Mouse (Mus musculus): ENCODE measurements around the gene Olfr91. TPM values are rescaled to one million over a fixed set of nuclear protein-coding genes. Genes with fewer than 3 reads are reported as not detected.

Gene Olfr91
- polyA plus RNA-seq, 1 experiment from 2014 or later: not detected

DNA sequence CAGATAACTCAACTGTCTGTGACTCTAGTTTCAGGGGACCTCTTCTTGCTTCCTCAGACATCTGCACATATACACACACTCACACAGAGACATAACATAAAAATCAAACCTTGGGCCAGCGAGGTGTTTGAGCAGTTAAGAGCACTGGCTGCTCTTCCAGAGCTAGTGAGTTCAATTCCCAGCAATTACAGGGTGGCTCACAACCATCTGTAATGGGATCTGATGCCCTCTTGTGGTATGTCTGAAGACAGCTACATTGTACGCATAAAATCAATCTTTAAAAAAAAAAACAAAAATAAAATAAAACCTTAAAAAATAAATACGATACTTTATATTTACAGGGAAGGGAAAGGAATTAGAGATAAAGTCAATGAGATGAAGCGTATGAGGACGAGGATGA is 13.4 kb downstream of the Olfr91 start:
- H3K4me2 ChIP-seq (replicated peaks; ENCODE audit: low read depth): no peak overlapping the region
- no peak overlapping the region for H3K9ac ChIP-seq (ENCODE audit: low read depth, low read length)
- H3K36me3 ChIP-seq (ENCODE audit: control insufficient read depth, insufficient read depth): no peaks in the 10 kb centered on the region
- H3K27ac ChIP-seq (ENCODE audit: low read depth, low read length): no peak overlapping the region
- H3K9me3 ChIP-seq (ENCODE audit: control insufficient read depth): no peaks in the 10 kb centered on the region
- no peak overlapping the region for H3K4me3 ChIP-seq (ENCODE audit: low read depth, low read length)
- no peaks in the 10 kb centered on the region for H3K4me1 ChIP-seq (replicated peaks; ENCODE audit: control insufficient read depth, insufficient read depth, low read length)
- 72% methylated on average over 5 of the region's 5 CpGs for WGBS
- H3K27me3 ChIP-seq (replicated peaks; ENCODE audit: control insufficient read depth, insufficient read depth, low read length): no peaks in the 10 kb centered on the region
- peak; percentile 54 for TF ChIP-seq CTCF (IDR thresholded peaks at IDR 0.05; ENCODE audit: low read depth)
- ATAC-seq: no peak

- TF ChIP-seq CTCF (IDR thresholded peaks at IDR 0.05; ENCODE audit: low read depth): peak; percentile 96
These were observed 14.8 kb downstream of the Olfr91 start for GRCm38 (mm10) chr17:37083327-37083726.

GRCm38 (mm10) chr17:37081659-37082058 is 16.4 kb downstream of the Olfr91 start:
- Histone ChIP-seq H3K4me1 (replicated peaks; ENCODE audit: control insufficient read depth, insufficient read depth, low read length) (no peaks in the 10 kb centered on the region), H3K4me3 (ENCODE audit: low read depth, low read length) (no peak overlapping the region), H3K9ac (ENCODE audit: low read depth, low read length) (no peak overlapping the region), H3K27ac (ENCODE audit: low read depth, low read length) (no peak overlapping the region), H3K36me3 (ENCODE audit: control insufficient read depth, insufficient read depth) (no peaks in the 10 kb centered on the region), H3K9me3 (ENCODE audit: control insufficient read depth) (no peaks in the 10 kb centered on the region), H3K4me2 (replicated peaks; ENCODE audit: low read depth) (no peak overlapping the region), H3K27me3 (replicated peaks; ENCODE audit: control insufficient read depth, insufficient read depth, low read length) (no peaks in the 10 kb centered on the region)
- TF ChIP-seq CTCF (IDR thresholded peaks at IDR 0.05; ENCODE audit: low read depth): no peak
- ATAC-seq: no peak
- 85% methylated on average over 4 of the region's 4 CpGs for WGBS

More at GRCm38 (mm10) chr17:37083327-37083726, 14.8 kb downstream of the Olfr91 start:
- Histone ChIP-seq H3K4me1 (replicated peaks; ENCODE audit: control insufficient read depth, insufficient read depth, low read length) (no peaks in the 10 kb centered on the region), H3K27ac (ENCODE audit: low read depth, low read length) (no peak overlapping the region), H3K36me3 (ENCODE audit: control insufficient read depth, insufficient read depth) (no peaks in the 10 kb centered on the region), H3K27me3 (replicated peaks; ENCODE audit: control insufficient read depth, insufficient read depth, low read length) (no peaks in the 10 kb centered on the region), H3K9ac (ENCODE audit: low read depth, low read length) (no peak overlapping the region), H3K9me3 (ENCODE audit: control insufficient read depth) (no peaks in the 10 kb centered on the region), H3K4me2 (replicated peaks; ENCODE audit: low read depth) (no peak overlapping the region), H3K4me3 (ENCODE audit: low read depth, low read length) (no peak overlapping the region)
- ATAC-seq: peak; percentile 41; the same call in 1 of the 2 replicates
- 1% methylated on average over 8 of the region's 8 CpGs for WGBS

- H3K4me3 ChIP-seq (ENCODE audit: low read depth, low read length): no peak overlapping the region
- 17% methylated on average over 5 of the region's 5 CpGs for WGBS
- no peaks in the 10 kb centered on the region for H3K27me3 ChIP-seq (replicated peaks; ENCODE audit: control insufficient read depth, insufficient read depth, low read length)
- H3K27ac ChIP-seq (ENCODE audit: low read depth, low read length): no peak overlapping the region
- H3K4me2 ChIP-seq (replicated peaks; ENCODE audit: low read depth): no peak overlapping the region
- no peaks in the 10 kb centered on the region for H3K4me1 ChIP-seq (replicated peaks; ENCODE audit: control insufficient read depth, insufficient read depth, low read length)
- H3K9ac ChIP-seq (ENCODE audit: low read depth, low read length): no peak overlapping the region
- H3K9me3 ChIP-seq (ENCODE audit: control insufficient read depth): no peaks in the 10 kb centered on the region
- TF ChIP-seq CTCF (IDR thresholded peaks at IDR 0.05; ENCODE audit: low read depth): no peak
- no peaks in the 10 kb centered on the region for H3K36me3 ChIP-seq (ENCODE audit: control insufficient read depth, insufficient read depth)
- no peak for ATAC-seq
These were observed 18.0 kb downstream of the Olfr91 start for GRCm38 (mm10) chr17:37080119-37080518.

DNA sequence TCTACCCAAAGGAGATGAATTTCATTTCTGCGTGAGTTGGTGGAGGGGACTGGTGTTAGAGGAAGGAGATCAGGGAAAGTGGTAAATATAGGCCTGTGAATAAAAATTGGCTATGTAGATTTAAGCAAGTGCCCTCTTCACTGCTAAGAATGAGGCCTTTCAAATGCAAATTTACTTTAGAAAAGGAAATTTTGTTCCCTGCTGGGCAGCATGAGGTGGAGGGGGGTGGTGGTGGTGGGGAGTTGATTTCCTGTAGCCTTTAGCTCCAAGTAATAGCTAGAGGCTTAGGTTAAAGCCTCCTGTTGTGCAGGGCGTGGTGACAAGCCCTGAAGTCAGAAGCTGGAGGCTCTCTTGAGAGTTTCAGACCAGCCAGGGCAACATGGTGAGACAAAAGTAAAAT is 19.1 kb downstream of the Olfr91 start:
- WGBS: 64% methylated on average over 2 of the region's 2 CpGs
- H3K27ac ChIP-seq (ENCODE audit: low read depth, low read length): no peak overlapping the region
- no peak for TF ChIP-seq CTCF (IDR thresholded peaks at IDR 0.05; ENCODE audit: low read depth)

GRCm38 (mm10) chr17:37078193-37078592 is 19.9 kb downstream of the Olfr91 start:
- no peak overlapping the region for H3K4me3 ChIP-seq (ENCODE audit: low read depth, low read length)
- no peaks in the 10 kb centered on the region for H3K27me3 ChIP-seq (replicated peaks; ENCODE audit: control insufficient read depth, insufficient read depth, low read length)
- H3K36me3 ChIP-seq (ENCODE audit: control insufficient read depth, insufficient read depth): peaks cover 4% of the 10 kb centered on the region; the same call in 1 of the 2 replicates
- 58% methylated on average over 1 of the region's 1 CpGs for WGBS
- no peaks in the 10 kb centered on the region for H3K4me1 ChIP-seq (replicated peaks; ENCODE audit: control insufficient read depth, insufficient read depth, low read length)
- ATAC-seq: no peak
- H3K27ac ChIP-seq (ENCODE audit: low read depth, low read length): no peak overlapping the region
- H3K9ac ChIP-seq (ENCODE audit: low read depth, low read length): no peak overlapping the region
- H3K4me2 ChIP-seq (replicated peaks; ENCODE audit: low read depth): no peak overlapping the region
- no peak for TF ChIP-seq CTCF (IDR thresholded peaks at IDR 0.05; ENCODE audit: low read depth)
- no peaks in the 10 kb centered on the region for H3K9me3 ChIP-seq (ENCODE audit: control insufficient read depth)

More for the DNA sequence above, 19.1 kb downstream of the Olfr91 start:
- no peak overlapping the region for H3K9ac ChIP-seq (ENCODE audit: low read depth, low read length)
- H3K4me1 ChIP-seq (replicated peaks; ENCODE audit: control insufficient read depth, insufficient read depth, low read length): no peaks in the 10 kb centered on the region
- ATAC-seq: no peak
- peaks cover 3% of the 10 kb centered on the region; the same call in 1 of the 2 replicates for H3K36me3 ChIP-seq (ENCODE audit: control insufficient read depth, insufficient read depth)
- no peaks in the 10 kb centered on the region for H3K9me3 ChIP-seq (ENCODE audit: control insufficient read depth)
- no peaks in the 10 kb centered on the region for H3K27me3 ChIP-seq (replicated peaks; ENCODE audit: control insufficient read depth, insufficient read depth, low read length)
- no peak overlapping the region for H3K4me2 ChIP-seq (replicated peaks; ENCODE audit: low read depth)
- H3K4me3 ChIP-seq (ENCODE audit: low read depth, low read length): no peak overlapping the region

DNA sequence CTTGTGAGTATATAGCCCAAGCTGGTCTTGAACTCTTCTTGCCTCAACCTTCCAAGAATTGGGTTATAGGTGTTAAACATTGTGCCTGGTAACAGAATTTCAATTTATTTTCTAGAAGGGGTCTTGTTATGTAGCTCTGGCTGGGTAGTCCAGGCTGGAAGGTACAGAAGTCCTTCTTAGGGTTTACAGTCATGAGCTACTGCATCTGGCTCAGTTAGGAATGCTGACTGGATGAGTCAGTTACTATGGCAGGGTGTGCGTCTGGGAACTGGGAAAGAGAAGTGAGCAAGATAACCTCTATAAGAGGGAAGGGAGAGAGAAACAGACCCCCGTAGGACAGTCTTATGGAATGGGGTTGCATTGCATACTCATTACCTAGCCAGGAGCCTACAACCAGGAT is 22.3 kb downstream of the Olfr91 start:
- Histone ChIP-seq H3K9me3 (ENCODE audit: control insufficient read depth) (no peaks in the 10 kb centered on the region), H3K27me3 (replicated peaks; ENCODE audit: control insufficient read depth, insufficient read depth, low read length) (no peaks in the 10 kb centered on the region), H3K4me3 (ENCODE audit: low read depth, low read length) (no peak overlapping the region), H3K27ac (ENCODE audit: low read depth, low read length) (no peak overlapping the region), H3K9ac (ENCODE audit: low read depth, low read length) (no peak overlapping the region), H3K4me1 (replicated peaks; ENCODE audit: control insufficient read depth, insufficient read depth, low read length) (no peaks in the 10 kb centered on the region), H3K4me2 (replicated peaks; ENCODE audit: low read depth) (no peak overlapping the region), H3K36me3 (ENCODE audit: control insufficient read depth, insufficient read depth) (peaks cover 4% of the 10 kb centered on the region; the same call in 1 of the 2 replicates)
- ATAC-seq: no peak
- 93% methylated on average over 2 of the region's 2 CpGs for WGBS
- no peak for TF ChIP-seq CTCF (IDR thresholded peaks at IDR 0.05; ENCODE audit: low read depth)

Data from intestine, postnatal 0 days (tissue).